Mouse (Mus musculus): ENCODE measurements around the gene Copz2.

The Copz2 gene

DNA sequence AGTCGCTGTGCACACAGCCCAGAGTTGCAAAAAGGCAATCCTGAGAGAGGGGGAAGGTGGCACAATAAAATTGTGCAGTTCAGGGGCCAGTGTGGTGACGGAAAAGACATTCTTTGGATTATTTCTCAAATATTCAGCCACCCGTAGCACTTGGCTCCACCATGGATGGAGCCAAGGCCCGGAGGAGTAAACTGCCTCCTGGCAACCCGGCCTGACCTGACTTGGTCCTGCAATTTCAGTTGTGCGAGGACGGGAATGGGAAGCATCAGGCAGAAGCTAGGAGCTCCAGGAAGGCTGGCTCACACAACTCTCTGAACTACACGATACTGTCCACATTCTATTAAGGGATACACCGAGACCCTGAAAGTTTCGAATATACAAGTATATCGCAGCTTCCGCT is 12.9 kb downstream of the Copz2 start:
- peaks cover 23% of the 10 kb centered on the region for H3K27me3 ChIP-seq (ENCODE audit: insufficient read depth, low read length)
- H3K36me3 ChIP-seq (ENCODE audit: insufficient read depth, low read length): no peaks in the 10 kb centered on the region
- H3K4me1 ChIP-seq (replicated peaks; ENCODE audit: low read depth, low read length): peaks cover 43% of the 10 kb centered on the region
- no peaks in the 10 kb centered on the region for H3K9me3 ChIP-seq (ENCODE audit: low read length)
- no peak overlapping the region for H3K4me3 ChIP-seq (replicated peaks; ENCODE audit: low read length)
- TF ChIP-seq POU5F1 (IDR thresholded peaks at IDR 0.05; ENCODE audit: borderline replicate concordance, low read length) (no peak), NANOG (IDR thresholded peaks at IDR 0.05; ENCODE audit: borderline replicate concordance, low read length) (no peak), CTCF (conservative IDR thresholded peaks at IDR 0.05; ENCODE audit: low read length) (no peak)

- no peak for TF ChIP-seq POU5F1 (IDR thresholded peaks at IDR 0.05; ENCODE audit: borderline replicate concordance, low read length)
- TF ChIP-seq CTCF (conservative IDR thresholded peaks at IDR 0.05; ENCODE audit: low read length): no peak
- no peak for TF ChIP-seq NANOG (IDR thresholded peaks at IDR 0.05; ENCODE audit: borderline replicate concordance, low read length)
- peaks cover 23% of the 10 kb centered on the region for H3K27me3 ChIP-seq (ENCODE audit: insufficient read depth, low read length)
- H3K36me3 ChIP-seq (ENCODE audit: insufficient read depth, low read length): no peaks in the 10 kb centered on the region
- no peaks in the 10 kb centered on the region for H3K9me3 ChIP-seq (ENCODE audit: low read length)
- 0 out of 2 replicates have a peak overlapping the region, but pooled peaks have one; percentile 17 for H3K4me3 ChIP-seq (replicated peaks; ENCODE audit: low read length)
- peaks cover 41% of the 10 kb centered on the region for H3K4me1 ChIP-seq (replicated peaks; ENCODE audit: low read depth, low read length)
Observed at GRCm38 (mm10) chr11:96863206-96863995, 13.7 kb downstream of the Copz2 start.

- peaks cover 35% of the 10 kb centered on the region for H3K4me1 ChIP-seq (replicated peaks; ENCODE audit: low read depth, low read length)
Observed at GRCm38 (mm10) chr11:96867149-96867548, 17.5 kb downstream of the Copz2 start.

GRCm38 (mm10) chr11:96872441-96873379 is 23.0 kb downstream of the Copz2 start:
- no peaks in the 10 kb centered on the region for H3K9me3 ChIP-seq (ENCODE audit: low read length)
- peak overlapping the region; percentile 61 for H3K4me3 ChIP-seq (replicated peaks; ENCODE audit: low read length)
- TF ChIP-seq POU5F1 (IDR thresholded peaks at IDR 0.05; ENCODE audit: borderline replicate concordance, low read length) (no peak), CTCF (conservative IDR thresholded peaks at IDR 0.05; ENCODE audit: low read length) (no peak), NANOG (IDR thresholded peaks at IDR 0.05; ENCODE audit: borderline replicate concordance, low read length) (no peak)
- H3K36me3 ChIP-seq (ENCODE audit: insufficient read depth, low read length): no peaks in the 10 kb centered on the region
- H3K4me1 ChIP-seq (replicated peaks; ENCODE audit: low read depth, low read length): peaks cover 50% of the 10 kb centered on the region
- peaks cover 47% of the 10 kb centered on the region for H3K27me3 ChIP-seq (ENCODE audit: insufficient read depth, low read length)

More at GRCm38 (mm10) chr11:96867149-96867548, 17.5 kb downstream of the Copz2 start:
- Histone ChIP-seq H3K4me3 (replicated peaks; ENCODE audit: low read length) (peak overlapping the region; percentile 33), H3K36me3 (ENCODE audit: insufficient read depth, low read length) (no peaks in the 10 kb centered on the region), H3K27me3 (ENCODE audit: insufficient read depth, low read length) (peaks cover 22% of the 10 kb centered on the region), H3K9me3 (ENCODE audit: low read length) (no peaks in the 10 kb centered on the region)
- TF ChIP-seq POU5F1 (IDR thresholded peaks at IDR 0.05; ENCODE audit: borderline replicate concordance, low read length): no peak
- TF ChIP-seq CTCF (conservative IDR thresholded peaks at IDR 0.05; ENCODE audit: low read length): peak; percentile 88
- no peak for TF ChIP-seq NANOG (IDR thresholded peaks at IDR 0.05; ENCODE audit: borderline replicate concordance, low read length)

DNA sequence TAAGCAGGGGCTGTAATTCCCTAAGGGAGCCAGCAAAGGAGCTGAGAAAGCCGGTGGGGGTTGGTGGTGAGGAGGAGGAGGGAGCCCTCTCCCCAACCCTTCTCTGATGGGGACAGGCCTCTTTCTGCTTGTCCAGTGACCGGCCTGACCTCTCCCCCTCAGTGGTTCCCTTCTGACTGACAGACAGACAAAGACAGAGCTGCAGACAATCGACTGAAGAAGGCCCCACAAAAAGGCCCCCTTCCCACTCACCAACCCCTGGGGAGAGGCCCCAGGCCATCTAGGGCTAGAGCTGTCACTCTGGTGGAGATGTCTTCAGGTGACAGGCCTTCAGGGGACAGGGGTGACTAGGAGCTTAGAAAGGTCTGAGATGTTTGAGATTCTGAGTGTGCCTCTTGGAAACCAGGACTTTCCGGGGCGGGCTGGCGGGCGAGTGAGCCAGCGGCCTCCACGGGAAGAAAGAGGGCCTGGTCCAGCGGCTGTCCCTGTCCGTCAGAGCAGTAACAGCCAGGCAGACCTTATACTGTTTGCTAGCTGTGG is 24.0 kb downstream of the Copz2 start:
- no peaks in the 10 kb centered on the region for H3K36me3 ChIP-seq (ENCODE audit: insufficient read depth, low read length)
- no peaks in the 10 kb centered on the region for H3K9me3 ChIP-seq (ENCODE audit: low read length)
- H3K4me3 ChIP-seq (replicated peaks; ENCODE audit: low read length): peak overlapping the region; percentile 10; the same call in 1 of the 2 replicates
- H3K27me3 ChIP-seq (ENCODE audit: insufficient read depth, low read length): peaks cover 56% of the 10 kb centered on the region
- TF ChIP-seq CTCF (conservative IDR thresholded peaks at IDR 0.05; ENCODE audit: low read length) (no peak), POU5F1 (IDR thresholded peaks at IDR 0.05; ENCODE audit: borderline replicate concordance, low read length) (no peak), NANOG (IDR thresholded peaks at IDR 0.05; ENCODE audit: borderline replicate concordance, low read length) (no peak)
- peaks cover 50% of the 10 kb centered on the region for H3K4me1 ChIP-seq (replicated peaks; ENCODE audit: low read depth, low read length)

DNA sequence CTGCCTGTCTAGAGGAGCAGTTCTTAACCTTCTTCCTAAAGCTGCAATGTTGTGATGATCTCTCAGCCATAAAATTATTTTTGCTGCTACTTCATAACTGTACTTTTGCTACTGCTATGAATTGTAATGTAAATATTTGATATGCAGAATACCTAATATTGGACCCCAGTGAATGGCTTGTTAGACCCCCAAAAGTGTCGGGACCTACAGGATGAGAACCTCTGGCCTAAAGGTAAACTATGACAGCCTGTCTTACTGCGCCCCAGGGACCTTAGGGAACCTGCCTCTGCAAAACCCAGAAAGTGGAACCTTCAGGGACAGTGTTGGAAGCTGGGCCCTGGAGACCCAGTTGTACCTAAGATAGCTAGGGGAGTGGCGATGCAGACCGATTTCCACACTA is 25.6 kb downstream of the Copz2 start:
- Histone ChIP-seq H3K36me3 (ENCODE audit: insufficient read depth, low read length) (no peaks in the 10 kb centered on the region), H3K4me3 (replicated peaks; ENCODE audit: low read length) (peak overlapping the region; percentile 72), H3K27me3 (ENCODE audit: insufficient read depth, low read length) (peaks cover 71% of the 10 kb centered on the region), H3K9me3 (ENCODE audit: low read length) (no peaks in the 10 kb centered on the region), H3K4me1 (replicated peaks; ENCODE audit: low read depth, low read length) (peaks cover 50% of the 10 kb centered on the region)
- TF ChIP-seq CTCF (conservative IDR thresholded peaks at IDR 0.05; ENCODE audit: low read length): no peak
- TF ChIP-seq POU5F1 (IDR thresholded peaks at IDR 0.05; ENCODE audit: borderline replicate concordance, low read length): no peak
- no peak for TF ChIP-seq NANOG (IDR thresholded peaks at IDR 0.05; ENCODE audit: borderline replicate concordance, low read length)

DNA sequence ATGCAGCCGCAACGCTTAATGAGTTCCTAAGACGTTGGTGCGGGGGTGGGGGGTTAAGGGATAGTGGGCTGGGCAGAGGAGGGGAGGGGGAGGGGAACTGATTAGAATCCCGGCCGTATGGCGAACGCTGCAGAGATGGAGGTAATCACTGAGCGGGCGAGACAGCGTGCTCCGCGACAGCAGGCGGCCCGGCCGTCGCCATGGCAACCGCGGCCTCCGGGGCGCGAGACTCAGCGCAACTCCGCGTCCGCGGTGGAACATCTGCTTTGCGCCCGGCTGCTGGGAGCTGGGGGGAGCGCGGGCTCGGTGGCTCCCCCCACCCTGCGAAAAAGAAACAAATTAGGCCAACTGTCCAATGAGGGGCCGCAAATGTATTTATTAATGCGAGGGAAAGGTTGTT is 26.1 kb downstream of the Copz2 start:
- no peaks in the 10 kb centered on the region for H3K36me3 ChIP-seq (ENCODE audit: insufficient read depth, low read length)
- no peak for TF ChIP-seq CTCF (conservative IDR thresholded peaks at IDR 0.05; ENCODE audit: low read length)
- TF ChIP-seq NANOG (IDR thresholded peaks at IDR 0.05; ENCODE audit: borderline replicate concordance, low read length): no peak
- TF ChIP-seq POU5F1 (IDR thresholded peaks at IDR 0.05; ENCODE audit: borderline replicate concordance, low read length): no peak
- H3K4me1 ChIP-seq (replicated peaks; ENCODE audit: low read depth, low read length): peaks cover 50% of the 10 kb centered on the region
- no peaks in the 10 kb centered on the region for H3K9me3 ChIP-seq (ENCODE audit: low read length)
- peaks cover 75% of the 10 kb centered on the region for H3K27me3 ChIP-seq (ENCODE audit: insufficient read depth, low read length)
- peak overlapping the region; percentile 72 for H3K4me3 ChIP-seq (replicated peaks; ENCODE audit: low read length)

All from E14TG2a.4 (cell line).